Mouse (Mus musculus) erythroblast, embryonic 14.5 days (primary cell): Measurements from ENCODE around the gene Lrmda. TPM values are rescaled to one million over a fixed set of nuclear protein-coding genes. Genes with fewer than 3 reads are reported as not detected.

ENCODE experiments used
- H3K27me3 ChIP-seq: 2 replicates; pipeline ENCODE4 v1.6.1; 2012; ENCODE audit warnings: inconsistent platforms; ENCODE audit not compliant: control insufficient read depth
- H3K36me3 ChIP-seq: 2 replicates; pipeline ENCODE4 v1.6.1; 2012; ENCODE audit warnings: mild to moderate bottlenecking, inconsistent platforms; ENCODE audit not compliant: control insufficient read depth
- H3K4me1 ChIP-seq: 2 replicates; pipeline ENCODE4 v1.6.1; 2012; ENCODE audit warnings: inconsistent platforms; ENCODE audit not compliant: control insufficient read depth
- H3K4me3 ChIP-seq: replicated peaks from 2 replicates; pipeline ENCODE3; 2012; ENCODE audit warnings: moderate library complexity, mild to moderate bottlenecking, inconsistent platforms
- H3K9me3 ChIP-seq: 2 replicates; pipeline ENCODE4 v1.6.1; 2012; ENCODE audit warnings: low read length, inconsistent platforms, mixed read lengths; ENCODE audit not compliant: control insufficient read depth
- GATA1 ChIP-seq: IDR thresholded peaks from 2 replicates; pipeline ENCODE4 v1.6.1; 2012; ENCODE audit warnings: low read length, inconsistent platforms, mixed read lengths
- TAL1 ChIP-seq: IDR thresholded peaks from 3 replicates; pipeline ENCODE4 v1.6.1; 2012; ENCODE audit warnings: low read length, inconsistent platforms, mixed read lengths
- polyA plus RNA-seq: library from polyadenylated mRNA; stranded (reverse); fragments of >175 nt; gene quantifications from 2 replicates; pipeline ENCODE4 v1.2.3, GENCODE M21; 2012

The Lrmda gene
- polyA plus RNA-seq, 1 experiment = not detected

DNA sequence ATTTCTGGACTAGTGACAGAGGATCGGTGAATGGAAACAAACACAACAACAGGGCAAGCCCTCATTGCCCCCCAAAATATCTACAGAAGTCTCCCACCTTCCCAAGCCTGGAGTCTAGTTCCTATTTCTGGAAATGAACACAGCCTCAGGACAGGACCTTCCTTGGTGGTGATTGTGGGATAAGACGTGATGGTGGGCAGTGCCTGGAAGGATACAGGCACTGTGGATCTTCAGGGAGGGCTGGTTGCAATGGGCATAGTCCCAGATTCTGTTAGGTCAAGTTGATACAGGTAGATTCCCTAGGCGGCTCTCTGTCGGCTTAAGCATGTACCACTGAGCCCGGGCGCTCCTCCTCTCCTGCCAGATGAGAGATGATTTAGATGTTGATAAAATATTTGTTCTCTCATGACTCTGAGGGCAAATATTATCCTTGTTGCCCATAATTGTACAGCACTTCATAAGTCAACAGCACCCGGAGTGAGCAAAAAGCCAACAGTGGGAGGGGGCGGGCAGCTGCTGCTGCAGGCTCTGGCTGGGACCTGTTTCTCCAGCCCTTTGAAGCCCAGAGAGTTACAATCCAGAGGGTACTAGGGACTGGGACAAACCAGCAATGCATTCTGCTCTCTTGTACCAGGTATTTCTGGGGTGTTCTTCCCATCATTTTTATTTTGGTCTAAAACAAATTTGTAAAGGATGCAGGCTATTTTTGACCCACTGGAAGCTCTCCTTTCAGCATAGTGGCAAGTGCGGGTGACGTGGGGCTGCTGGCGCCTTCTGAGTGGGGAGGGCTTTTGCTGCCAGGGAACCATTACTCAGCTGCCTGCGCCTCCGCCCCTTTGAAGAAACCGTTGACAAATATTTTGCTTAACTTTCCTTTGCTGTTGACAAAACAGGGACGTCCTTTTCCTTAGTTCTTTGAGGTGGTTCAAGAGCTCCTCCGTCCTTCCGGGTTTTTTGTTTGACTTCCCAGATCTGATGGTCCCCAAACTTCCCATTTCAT lies 630.8 kb downstream of the Lrmda start:
- Histone ChIP-seq H3K27me3 (no peaks in the 10 kb centered on the region), H3K36me3 (no peaks in the 10 kb centered on the region), H3K4me3 (no peak overlapping the region), H3K4me1 (no peaks in the 10 kb centered on the region), H3K9me3 (no peaks in the 10 kb centered on the region)
- TF ChIP-seq TAL1 (no peak), GATA1 (no peak)

- Histone ChIP-seq H3K4me3 (no peak overlapping the region), H3K27me3 (no peaks in the 10 kb centered on the region), H3K36me3 (no peaks in the 10 kb centered on the region), H3K9me3 (no peaks in the 10 kb centered on the region), H3K4me1 (no peaks in the 10 kb centered on the region)
- TF ChIP-seq GATA1 = no peak
- no peak for TF ChIP-seq TAL1
These were observed 631.8 kb downstream of the Lrmda start for GRCm38 (mm10) chr14:22651131-22651952.

DNA sequence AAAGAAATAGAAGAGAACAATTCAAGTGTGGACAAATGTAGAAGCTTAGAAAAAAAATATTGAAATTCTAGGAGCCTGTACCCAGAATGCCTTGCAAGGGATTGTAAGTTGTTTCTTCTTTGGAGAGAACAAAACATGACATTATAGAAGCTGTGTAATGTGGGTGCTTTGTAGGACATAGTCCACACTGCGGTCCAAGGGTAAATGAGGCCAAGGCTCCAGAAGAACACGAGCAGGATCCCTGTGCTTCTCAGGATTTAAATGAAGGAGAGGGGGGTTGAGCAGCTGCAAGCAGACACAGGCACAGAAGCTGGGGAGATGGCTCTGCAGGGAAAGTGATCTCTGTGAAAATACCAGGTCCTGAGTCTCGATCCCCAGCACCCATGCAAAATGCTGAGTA lies 643.0 kb downstream of the Lrmda start:
- Histone ChIP-seq H3K9me3 (no peaks in the 10 kb centered on the region), H3K36me3 (no peaks in the 10 kb centered on the region), H3K4me3 (no peak overlapping the region), H3K4me1 (no peaks in the 10 kb centered on the region), H3K27me3 (no peaks in the 10 kb centered on the region)
- TF ChIP-seq TAL1 (no peak), GATA1 (no peak)

- Histone ChIP-seq H3K4me3 (no peak overlapping the region), H3K4me1 (no peaks in the 10 kb centered on the region), H3K36me3 (no peaks in the 10 kb centered on the region), H3K9me3 (no peaks in the 10 kb centered on the region), H3K27me3 (no peaks in the 10 kb centered on the region)
- TF ChIP-seq TAL1 (no peak), GATA1 (no peak)
These were observed 646.9 kb downstream of the Lrmda start for GRCm38 (mm10) chr14:22666437-22666836.

DNA sequence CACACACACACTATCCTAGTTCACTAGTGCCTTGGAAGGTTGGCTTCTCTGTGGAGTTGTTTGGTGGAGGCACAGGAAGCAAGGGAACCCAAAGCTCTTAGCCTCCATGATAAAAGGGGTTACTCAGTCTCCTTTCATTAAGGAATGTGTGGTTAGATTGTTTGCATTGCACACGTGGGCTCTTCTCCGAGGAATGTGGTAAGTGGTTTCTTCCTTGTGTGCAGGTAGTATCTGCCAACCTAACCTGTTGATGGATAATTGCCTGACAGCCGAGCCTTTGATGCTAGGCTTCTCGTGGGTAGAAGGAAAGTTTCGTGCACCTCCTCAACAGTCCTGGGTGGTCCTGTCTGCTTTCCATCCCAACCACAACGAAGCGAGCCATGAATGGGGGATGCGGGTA lies 648.8 kb downstream of the Lrmda start:
- no peak overlapping the region for H3K4me3 ChIP-seq

GRCm38 (mm10) chr14:22668711-22669110 lies 649.2 kb downstream of the Lrmda start:
- TF ChIP-seq TAL1 = no peak
- TF ChIP-seq GATA1 = no peak
- Histone ChIP-seq H3K27me3 (no peaks in the 10 kb centered on the region), H3K4me1 (no peaks in the 10 kb centered on the region), H3K4me3 (no peak overlapping the region), H3K9me3 (no peaks in the 10 kb centered on the region), H3K36me3 (no peaks in the 10 kb centered on the region)

More for the DNA sequence above, 648.8 kb downstream of the Lrmda start:
- H3K27me3 ChIP-seq = no peaks in the 10 kb centered on the region
- no peak for TF ChIP-seq GATA1
- no peak for TF ChIP-seq TAL1
- no peaks in the 10 kb centered on the region for H3K36me3 ChIP-seq
- no peaks in the 10 kb centered on the region for H3K4me1 ChIP-seq
- H3K9me3 ChIP-seq = no peaks in the 10 kb centered on the region

- TF ChIP-seq TAL1 (no peak), GATA1 (no peak)
- H3K4me1 ChIP-seq = no peaks in the 10 kb centered on the region
- H3K9me3 ChIP-seq = no peaks in the 10 kb centered on the region
- no peak overlapping the region for H3K4me3 ChIP-seq
- no peaks in the 10 kb centered on the region for H3K36me3 ChIP-seq
- no peaks in the 10 kb centered on the region for H3K27me3 ChIP-seq
These were observed 654.1 kb downstream of the Lrmda start for GRCm38 (mm10) chr14:22673581-22673980.

DNA sequence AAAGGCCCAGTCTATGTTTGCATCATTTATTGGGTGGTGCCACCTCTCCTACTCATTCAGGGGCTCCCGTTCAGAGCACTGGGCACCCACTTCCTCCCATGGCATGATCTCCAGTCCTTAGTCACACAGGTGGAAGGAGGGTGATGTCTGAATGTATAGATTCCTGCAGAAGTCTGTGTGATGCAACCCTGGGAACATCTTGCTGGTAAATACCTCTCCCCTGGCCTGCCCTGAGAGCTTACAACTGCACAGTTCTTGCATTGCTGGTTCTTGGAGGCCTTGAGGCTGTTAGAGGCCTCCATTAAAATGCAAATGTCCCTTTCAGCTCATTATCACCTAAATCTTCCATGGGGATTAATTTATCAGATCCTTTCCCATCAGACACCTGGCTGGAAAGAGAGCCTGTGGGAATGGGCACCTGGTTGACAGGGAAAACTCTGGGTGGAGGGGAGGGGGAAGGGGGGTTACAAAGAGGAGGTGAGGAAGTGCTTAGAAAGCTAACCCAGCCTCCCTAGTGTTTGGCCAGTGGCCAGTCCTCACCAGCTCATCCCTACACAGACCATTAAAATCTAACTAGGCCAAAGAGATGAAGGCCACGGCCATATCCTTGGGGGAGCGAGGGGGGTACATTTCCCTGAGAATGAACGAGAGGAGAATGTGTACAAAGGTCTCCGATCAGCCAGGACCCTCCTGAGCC lies 659.6 kb downstream of the Lrmda start:
- Histone ChIP-seq H3K36me3 (no peaks in the 10 kb centered on the region), H3K9me3 (no peaks in the 10 kb centered on the region), H3K4me1 (no peaks in the 10 kb centered on the region), H3K4me3 (no peak overlapping the region), H3K27me3 (no peaks in the 10 kb centered on the region)
- TF ChIP-seq GATA1 = no peak
- TF ChIP-seq TAL1 = no peak
